18 mouse cellular contexts compared by ENCODE assay signal in the genomic region with DNA sequence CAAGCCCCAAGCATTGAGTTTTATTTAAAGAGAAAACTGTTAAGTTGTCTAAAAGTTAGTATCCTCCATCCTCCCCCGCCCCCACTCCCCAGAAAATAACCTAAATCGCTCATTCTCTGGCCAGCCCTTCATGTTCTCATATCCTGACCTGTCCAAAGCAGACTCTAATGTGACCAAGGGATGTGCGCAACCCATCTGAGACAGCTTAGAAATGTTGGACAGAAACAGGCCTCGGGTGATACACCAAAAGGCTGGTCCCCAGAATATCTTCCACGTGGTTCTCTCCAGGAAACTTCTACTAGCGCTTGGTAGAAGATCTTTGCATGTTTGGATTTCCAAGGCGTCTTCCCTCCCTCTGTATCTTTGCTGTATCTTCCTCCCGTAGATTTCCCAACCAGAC.
DNase-seq lines count a peak whose midpoint lies in the region; ATAC-seq and TF ChIP-seq lines count a peak whose summit lies in the region.
"Had no signal": no experiment of that assay in that cellular context is flagged by ENCODE, and none has a peak within 500 bp of the region (broad histone marks: within the 10 kb centered on the region; RNA-seq: fewer than 3 reads in every experiment).

No protein-coding gene starts in this region.

- H3K4me1 ChIP-seq in heart, embryonic 16.5 days (ENCODE audit: control insufficient read depth, insufficient read depth, low read length): peaks cover 11% of the 10 kb centered on the region
- peaks cover 3% of the 10 kb centered on the region; the same call in 1 of the 2 replicates for H3K4me1 ChIP-seq in heart, embryonic 11.5 days (ENCODE audit: control insufficient read depth, insufficient read depth, low read length)
- H3K4me1 ChIP-seq in limb, embryonic 14.5 days (ENCODE audit: control insufficient read depth, insufficient read depth, low read length): peaks cover 17% of the 10 kb centered on the region
- H3K4me1 ChIP-seq in limb, embryonic 10.5 days: peaks cover 6% of the 10 kb centered on the region; the same call in 1 of the 2 replicates
- peaks cover 3% of the 10 kb centered on the region for H3K4me1 ChIP-seq in embryonic facial prominence, embryonic 12.5 days
- H3K4me1 ChIP-seq in hindbrain, embryonic 14.5 days (replicated peaks; ENCODE audit: control insufficient read depth, insufficient read depth, low read length): peaks cover 6% of the 10 kb centered on the region

- 77% methylated on average over 8 of the region's 8 CpGs for WGBS in heart, embryonic 16.5 days
- WGBS in heart, embryonic 11.5 days (ENCODE audit: insufficient replicate concordance): 80% methylated on average over 8 of the region's 8 CpGs
- 92% methylated on average over 8 of the region's 8 CpGs for WGBS in limb, embryonic 14.5 days
- 92% methylated on average over 8 of the region's 8 CpGs for WGBS in limb, embryonic 10.5 days
- 86% methylated on average over 8 of the region's 8 CpGs for WGBS in embryonic facial prominence, embryonic 12.5 days
- 78% methylated on average over 8 of the region's 8 CpGs for WGBS in hindbrain, embryonic 14.5 days

- TF ChIP-seq POLR2A in limb, embryonic 14.5 days (IDR thresholded peaks at IDR 0.05; ENCODE audit: borderline replicate concordance, extremely low read depth, insufficient read depth, insufficient read length): no peak

- ATAC-seq in heart, embryonic 16.5 days (replicated peaks; ENCODE audit: extremely low read depth, insufficient read depth, low FRiP score): no peak
- ATAC-seq in heart, embryonic 11.5 days (replicated peaks; ENCODE audit: insufficient number of reproducible peaks, low FRiP score, low TSS enrichment): no peak
- no peak for ATAC-seq in limb, embryonic 14.5 days (ENCODE audit: low FRiP score, low read depth)
- no peak for ATAC-seq in embryonic facial prominence, embryonic 12.5 days (ENCODE audit: insufficient number of reproducible peaks, insufficient read depth, low FRiP score, low TSS enrichment)
- no peak for ATAC-seq in hindbrain, embryonic 14.5 days (ENCODE audit: low FRiP score)
- no peak for ATAC-seq in megakaryocyte, adult 5-6 weeks (ENCODE audit: poor library complexity, severe bottlenecking)

- DNase-seq in limb, embryonic 14.5 days (ENCODE audit: low spot score): no peak
- DNase-seq in limb, embryonic 10.5 days (ENCODE audit: low spot score): no peak
- no peak for DNase-seq in hindbrain, embryonic 14.5 days (ENCODE audit: low spot score)
- DNase-seq in urinary bladder, adult 2 months (ENCODE audit: low spot score): no peak
- DNase-seq: gastrocnemius, adult 2 months; heart, adult 2 months; heart, postnatal 36 days; kidney, adult 9 months; layer of hippocampus, adult 9-11 months; lung, adult 2 months; right cerebral cortex, postnatal 14 days; thymus, adult 2 months had no signal

- H3K4me3 ChIP-seq in heart, embryonic 16.5 days (ENCODE audit: low read length): no peak overlapping the region
- H3K4me3 ChIP-seq in heart, embryonic 11.5 days (ENCODE audit: low read depth, low read length): no peak overlapping the region
- H3K4me3 ChIP-seq in limb, embryonic 14.5 days (replicated peaks; ENCODE audit: low read length): no peak overlapping the region
- no peak overlapping the region for H3K4me3 ChIP-seq in limb, embryonic 10.5 days
- H3K4me3 ChIP-seq in embryonic facial prominence, embryonic 12.5 days: no peak overlapping the region
- H3K4me3 ChIP-seq in hindbrain, embryonic 14.5 days (replicated peaks; ENCODE audit: low read length): no peak overlapping the region
- H3K4me3 ChIP-seq: gastrocnemius, adult 2 months; heart, adult 2 months; limb, embryonic 15.5 days had no signal

- H3K36me3 ChIP-seq in heart, embryonic 16.5 days (ENCODE audit: control insufficient read depth, insufficient read depth): no peaks in the 10 kb centered on the region
- no peaks in the 10 kb centered on the region for H3K36me3 ChIP-seq in heart, embryonic 11.5 days (ENCODE audit: control insufficient read depth, insufficient read depth, low read length)
- H3K36me3 ChIP-seq in limb, embryonic 14.5 days (ENCODE audit: control insufficient read depth, insufficient read depth, low read length): no peaks in the 10 kb centered on the region
- no peaks in the 10 kb centered on the region for H3K36me3 ChIP-seq in limb, embryonic 10.5 days
- H3K36me3 ChIP-seq in embryonic facial prominence, embryonic 12.5 days: no peaks in the 10 kb centered on the region
- no peaks in the 10 kb centered on the region for H3K36me3 ChIP-seq in hindbrain, embryonic 14.5 days (replicated peaks; ENCODE audit: control insufficient read depth, insufficient read depth)
- H3K36me3 ChIP-seq: limb, embryonic 15.5 days had no signal

- H3K9me3 ChIP-seq in heart, embryonic 16.5 days (replicated peaks; ENCODE audit: control insufficient read depth, low read length): no peaks in the 10 kb centered on the region
- H3K9me3 ChIP-seq in heart, embryonic 11.5 days (replicated peaks; ENCODE audit: control insufficient read depth, low read length): no peaks in the 10 kb centered on the region
- H3K9me3 ChIP-seq in limb, embryonic 14.5 days (ENCODE audit: control insufficient read depth, low read length): no peaks in the 10 kb centered on the region
- no peaks in the 10 kb centered on the region for H3K9me3 ChIP-seq in limb, embryonic 10.5 days (replicated peaks)
- H3K9me3 ChIP-seq in embryonic facial prominence, embryonic 12.5 days: no peaks in the 10 kb centered on the region
- no peaks in the 10 kb centered on the region for H3K9me3 ChIP-seq in hindbrain, embryonic 14.5 days (ENCODE audit: control insufficient read depth, low read length)
- H3K9me3 ChIP-seq: limb, embryonic 15.5 days had no signal

- H3K4me2 ChIP-seq in heart, embryonic 16.5 days (ENCODE audit: low read depth, low read length): no peak overlapping the region
- no peak overlapping the region for H3K4me2 ChIP-seq in heart, embryonic 11.5 days
- 0 out of 2 replicates have a peak overlapping the region, but pooled peaks have one; percentile 6 for H3K4me2 ChIP-seq in limb, embryonic 14.5 days (replicated peaks; ENCODE audit: low read depth, low read length, severe bottlenecking)
- no peak overlapping the region for H3K4me2 ChIP-seq in embryonic facial prominence, embryonic 12.5 days (replicated peaks)
- H3K4me2 ChIP-seq in hindbrain, embryonic 14.5 days (replicated peaks): no peak overlapping the region
- H3K4me2 ChIP-seq: limb, embryonic 15.5 days had no signal

- no peaks in the 10 kb centered on the region for H3K27me3 ChIP-seq in heart, embryonic 16.5 days (ENCODE audit: control insufficient read depth, insufficient read depth, low read length)
- H3K27me3 ChIP-seq in heart, embryonic 11.5 days (ENCODE audit: control insufficient read depth, insufficient read depth, low read length): no peaks in the 10 kb centered on the region
- no peaks in the 10 kb centered on the region for H3K27me3 ChIP-seq in limb, embryonic 14.5 days (ENCODE audit: control insufficient read depth, insufficient read depth, low read length)
- H3K27me3 ChIP-seq in limb, embryonic 10.5 days (ENCODE audit: low read depth, poor library complexity, severe bottlenecking): no peaks in the 10 kb centered on the region
- H3K27me3 ChIP-seq in embryonic facial prominence, embryonic 12.5 days: no peaks in the 10 kb centered on the region
- no peaks in the 10 kb centered on the region for H3K27me3 ChIP-seq in hindbrain, embryonic 14.5 days (ENCODE audit: control insufficient read depth, insufficient read depth, low read length)
- H3K27me3 ChIP-seq: limb, embryonic 15.5 days had no signal

- no peak overlapping the region for H3K9ac ChIP-seq in heart, embryonic 16.5 days (ENCODE audit: low read length)
- H3K9ac ChIP-seq in heart, embryonic 11.5 days (ENCODE audit: low read depth, low read length): no peak overlapping the region
- H3K9ac ChIP-seq in limb, embryonic 14.5 days (ENCODE audit: low read depth, low read length, severe bottlenecking): no peak overlapping the region
- no peak overlapping the region for H3K9ac ChIP-seq in embryonic facial prominence, embryonic 12.5 days
- no peak overlapping the region for H3K9ac ChIP-seq in hindbrain, embryonic 14.5 days
- H3K9ac ChIP-seq: limb, embryonic 15.5 days had no signal

- peak overlapping the region; percentile 16; the same call in 1 of the 2 replicates for H3K27ac ChIP-seq in heart, embryonic 16.5 days (ENCODE audit: low read length)
- no peak overlapping the region for H3K27ac ChIP-seq in heart, embryonic 11.5 days (ENCODE audit: low read depth, low read length)
- H3K27ac ChIP-seq in limb, embryonic 14.5 days (replicated peaks; ENCODE audit: low read depth, low read length): peak overlapping the region; percentile 38; the same call in 1 of the 2 replicates
- H3K27ac ChIP-seq in limb, embryonic 10.5 days: no peak overlapping the region
- H3K27ac ChIP-seq in embryonic facial prominence, embryonic 12.5 days: peak overlapping the region; percentile 26; the same call in 1 of the 2 replicates
- H3K27ac ChIP-seq in hindbrain, embryonic 14.5 days: 0 out of 2 replicates have a peak overlapping the region, but pooled peaks have one; percentile 21
- H3K27ac ChIP-seq: gastrocnemius, adult 2 months; heart, adult 2 months; macrophage had no signal

Comparison
In these comparisons a context has a peak if more than half of its experiments do, and no peak if none do; other contexts are left out.
1. H3K27ac ChIP-seq: peak in heart, embryonic 16.5 days (single experiment), limb, embryonic 14.5 days (single experiment), embryonic facial prominence, embryonic 12.5 days (single experiment) and hindbrain, embryonic 14.5 days (single experiment); none in heart, embryonic 11.5 days (single experiment) and limb, embryonic 10.5 days (single experiment).